Mouse (Mus musculus): ENCODE measurements around the gene Adamtsl5.
A peak's percentile ranks its signal among the peaks of the same experiment; 100 is the strongest.

Adamtsl5 gene

DNA sequence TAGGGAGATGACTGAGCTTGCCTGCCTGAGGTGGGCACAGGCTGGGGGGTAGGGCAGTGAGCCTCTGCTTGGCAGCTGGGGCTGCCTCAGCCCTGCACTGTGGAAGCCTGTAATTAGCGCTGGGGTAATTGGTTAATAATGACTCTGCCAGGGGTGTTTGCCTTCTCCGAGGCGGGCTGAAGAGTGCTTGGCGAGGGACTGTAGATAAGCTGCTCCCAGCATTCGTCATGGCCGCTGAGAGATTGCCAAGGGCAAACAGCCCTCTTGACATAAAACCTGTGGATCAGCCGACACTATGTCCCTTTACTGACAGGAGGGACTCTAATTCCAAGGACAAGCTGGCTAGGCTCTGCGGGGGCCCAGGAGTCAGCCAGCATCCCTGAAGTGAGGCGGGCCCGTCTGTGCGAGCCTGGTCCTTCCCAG, 31.8 kb downstream of the Adamtsl5 start:
- DNase-seq, result no peak

DNA sequence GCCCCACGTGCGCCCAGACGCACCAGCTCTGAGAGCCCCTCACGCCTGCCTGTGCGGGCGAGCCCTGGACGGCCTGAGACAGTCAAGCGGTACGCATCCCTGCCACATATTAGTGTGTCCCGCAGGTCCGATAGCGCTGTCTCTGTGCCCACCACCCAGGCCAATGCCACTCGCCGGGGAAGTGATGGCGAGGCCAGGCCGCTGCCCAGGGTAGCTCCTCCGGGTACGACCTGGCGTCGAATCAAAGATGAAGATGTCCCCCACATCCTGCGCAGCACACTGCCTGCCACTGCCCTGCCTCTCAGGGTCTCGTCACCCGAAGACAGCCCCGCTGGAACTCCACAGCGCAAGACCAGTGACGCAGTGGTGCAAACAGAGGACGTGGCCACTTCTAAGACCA, 32.9 kb downstream of the Adamtsl5 start:
- DNase-seq, result no peak

DNA sequence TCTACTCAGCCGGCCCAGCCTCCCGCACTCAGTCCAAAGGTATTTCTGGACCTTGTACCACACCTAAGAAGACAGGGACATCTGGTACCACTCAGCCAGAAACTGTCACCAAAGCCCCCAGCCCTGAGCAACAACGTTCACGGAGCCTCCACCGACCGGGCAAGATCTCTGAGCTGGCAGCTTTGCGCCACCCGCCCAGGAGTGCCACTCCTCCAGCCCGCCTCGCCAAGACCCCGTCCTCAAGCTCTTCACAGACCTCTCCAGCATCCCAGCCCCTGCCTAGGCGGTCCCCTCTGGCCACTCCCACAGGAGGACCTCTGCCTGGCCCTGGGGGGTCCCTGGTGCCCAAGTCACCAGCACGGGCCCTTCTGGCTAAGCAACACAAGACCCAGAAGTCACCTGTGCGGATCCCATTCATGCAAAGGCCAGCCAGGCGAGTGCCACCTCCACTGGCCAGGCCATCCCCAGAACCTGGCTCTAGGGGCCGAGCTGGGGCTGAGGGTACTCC, 33.7 kb downstream of the Adamtsl5 start:
- DNase-seq, result no peak

DNA sequence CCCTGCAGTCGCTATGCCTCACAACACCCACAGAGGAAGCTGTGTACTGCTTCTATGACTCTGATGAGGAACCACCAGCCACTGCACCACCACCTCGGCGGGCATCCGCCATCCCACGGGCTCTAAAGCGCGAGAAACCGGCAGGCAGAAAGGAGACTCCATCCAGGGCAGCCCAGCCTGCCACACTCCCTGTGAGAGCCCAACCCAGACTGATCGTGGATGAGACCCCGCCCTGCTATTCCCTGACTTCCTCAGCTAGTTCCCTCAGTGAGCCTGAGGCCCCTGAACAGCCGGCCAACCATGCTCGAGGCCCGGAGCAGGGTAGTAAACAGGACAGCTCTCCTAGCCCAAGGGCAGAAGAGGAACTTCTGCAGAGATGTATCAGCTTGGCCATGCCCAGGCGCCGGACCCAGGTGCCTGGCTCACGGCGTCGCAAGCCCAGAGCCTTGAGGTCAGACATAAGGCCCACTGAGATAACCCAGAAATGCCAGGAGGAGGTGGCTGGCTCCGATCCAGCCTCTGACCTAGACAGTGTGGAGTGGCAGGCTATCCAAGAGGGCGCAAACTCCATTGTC, 34.5 kb downstream of the Adamtsl5 start:
- peak; percentile 52 to 66 for DNase-seq

DNA sequence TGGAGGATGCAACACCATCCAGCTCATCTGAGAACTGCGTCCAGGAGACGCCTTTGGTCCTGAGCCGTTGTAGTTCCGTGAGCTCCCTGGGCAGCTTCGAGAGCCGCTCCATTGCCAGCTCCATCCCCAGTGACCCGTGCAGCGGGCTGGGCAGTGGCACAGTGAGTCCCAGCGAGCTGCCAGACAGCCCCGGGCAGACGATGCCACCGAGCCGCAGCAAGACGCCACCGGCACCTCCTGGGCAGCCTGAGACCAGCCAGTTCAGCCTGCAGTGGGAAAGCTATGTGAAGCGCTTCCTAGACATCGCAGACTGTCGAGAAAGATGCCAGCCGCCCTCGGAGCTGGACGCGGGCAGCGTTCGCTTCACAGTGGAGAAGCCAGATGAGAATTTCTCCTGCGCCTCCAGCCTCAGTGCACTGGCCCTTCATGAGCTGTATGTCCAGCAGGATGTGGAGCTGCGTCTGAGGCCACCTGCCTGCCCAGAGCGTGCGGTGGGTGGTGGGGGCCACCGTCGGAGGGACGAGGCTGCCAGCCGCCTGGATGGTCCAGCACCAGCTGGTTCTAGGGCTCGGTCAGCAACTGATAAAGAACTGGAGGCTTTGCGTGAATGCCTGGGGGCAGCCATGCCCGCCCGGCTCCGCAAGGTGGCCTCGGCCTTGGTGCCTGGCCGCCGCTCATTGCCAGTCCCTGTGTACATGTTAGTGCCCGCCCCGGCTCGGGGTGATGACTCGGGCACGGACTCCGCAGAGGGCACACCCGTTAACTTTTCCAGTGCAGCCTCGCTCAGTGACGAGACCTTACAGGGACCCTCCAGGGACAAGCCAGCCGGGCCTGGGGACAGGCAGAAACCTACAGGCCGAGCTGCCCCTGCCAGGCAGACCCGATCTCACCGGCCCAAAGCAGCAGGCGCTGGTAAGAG, 35.4 kb downstream of the Adamtsl5 start:
- no peak for DNase-seq

DNA sequence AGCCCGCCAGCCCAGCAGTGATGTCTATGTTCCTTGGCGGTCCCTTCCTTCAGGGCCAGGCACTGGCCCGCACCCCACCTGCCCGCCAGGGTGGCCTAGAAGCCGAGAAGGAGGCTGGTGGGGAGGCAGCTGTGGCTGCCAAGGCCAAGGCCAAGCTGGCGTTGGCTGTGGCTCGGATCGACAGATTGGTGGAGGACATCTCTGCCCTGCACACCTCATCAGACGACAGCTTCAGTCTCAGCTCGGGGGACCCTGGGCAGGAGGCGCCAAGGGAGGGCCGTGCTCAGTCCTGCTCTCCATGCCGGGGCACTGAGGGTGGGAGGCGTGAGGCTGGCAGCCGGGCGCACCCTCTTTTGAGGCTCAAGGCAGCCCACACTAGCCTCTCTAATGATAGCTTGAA, 36.7 kb downstream of the Adamtsl5 start:
- DNase-seq, result no peak

DNA sequence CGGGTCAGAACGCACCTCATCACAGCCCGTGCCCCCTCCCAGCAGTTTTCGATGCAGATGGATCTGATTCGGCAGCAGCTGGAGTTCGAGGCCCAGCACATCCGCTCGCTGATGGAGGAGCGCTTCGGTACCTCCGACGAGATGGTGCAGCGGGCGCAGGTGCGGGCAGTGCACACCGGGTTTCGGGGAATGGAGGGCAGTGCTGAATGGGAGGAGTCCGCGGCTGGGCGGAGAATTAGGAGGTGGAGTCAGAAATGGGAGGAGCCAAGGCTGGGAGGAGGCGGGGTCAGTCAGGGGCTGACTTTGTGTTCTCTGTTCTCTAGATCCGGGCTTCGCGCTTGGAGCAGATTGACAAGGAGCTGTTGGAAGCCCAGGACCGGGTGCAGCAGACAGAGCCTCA, 43.4 kb downstream of the Adamtsl5 start:
- DNase-seq, result peak; percentile 47 to 58

DNA sequence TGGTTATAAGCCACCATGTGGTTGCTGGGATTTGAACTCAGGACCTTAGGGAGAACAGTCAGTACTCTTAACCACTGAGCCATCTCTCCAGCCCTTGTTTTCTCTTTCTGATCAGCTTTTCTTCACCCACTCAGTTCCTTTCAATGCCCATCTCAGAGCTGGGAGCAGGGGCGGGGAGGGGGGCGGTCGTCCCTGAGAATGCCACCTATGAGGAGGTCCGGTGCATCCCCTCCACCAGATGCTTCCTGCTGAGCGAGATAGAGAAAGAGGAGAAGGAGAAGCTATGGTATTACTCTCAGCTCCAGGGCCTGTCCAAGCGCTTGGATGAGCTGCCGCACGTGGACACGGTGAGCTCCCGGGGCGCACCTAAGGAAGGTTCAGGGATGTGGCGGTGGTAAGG, 43.8 kb downstream of the Adamtsl5 start:
- DNase-seq, result no peak

DNA sequence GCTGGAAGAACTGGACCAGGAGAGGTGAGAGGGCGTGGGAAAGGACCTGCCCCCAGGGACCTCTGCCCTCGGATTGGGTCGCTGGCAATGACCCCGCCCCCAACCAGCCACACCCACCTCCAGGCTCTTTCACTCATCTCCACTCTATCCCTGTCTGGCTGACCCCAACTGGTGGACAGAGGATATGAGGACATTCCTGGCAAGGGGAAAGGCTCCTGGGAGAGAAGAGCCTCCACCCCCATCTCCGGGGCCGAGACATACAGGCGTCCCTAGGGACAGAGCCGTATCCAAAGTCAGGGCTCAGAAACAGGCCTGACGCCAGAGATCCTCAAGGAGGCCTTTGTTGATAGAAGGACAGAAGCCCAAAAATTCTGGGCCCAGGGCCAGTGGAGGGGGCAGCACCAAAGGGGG, 45.7 kb downstream of the Adamtsl5 start:
- DNase-seq, result no peak

DNA sequence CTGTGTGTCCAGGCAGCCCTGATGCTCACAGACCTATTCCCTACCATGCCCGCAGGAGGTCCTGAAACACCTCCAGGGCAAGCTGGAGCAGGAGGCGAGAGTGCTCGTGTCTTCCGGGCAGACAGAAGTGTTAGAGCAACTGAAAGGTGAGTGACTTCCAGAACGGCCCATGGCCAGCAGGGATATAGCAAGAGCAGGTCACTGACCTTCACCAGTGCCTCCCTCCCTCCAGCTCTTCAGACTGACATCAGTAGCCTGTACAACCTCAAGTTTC, 46.2 kb downstream of the Adamtsl5 start:
- DNase-seq, result no peak

DNA sequence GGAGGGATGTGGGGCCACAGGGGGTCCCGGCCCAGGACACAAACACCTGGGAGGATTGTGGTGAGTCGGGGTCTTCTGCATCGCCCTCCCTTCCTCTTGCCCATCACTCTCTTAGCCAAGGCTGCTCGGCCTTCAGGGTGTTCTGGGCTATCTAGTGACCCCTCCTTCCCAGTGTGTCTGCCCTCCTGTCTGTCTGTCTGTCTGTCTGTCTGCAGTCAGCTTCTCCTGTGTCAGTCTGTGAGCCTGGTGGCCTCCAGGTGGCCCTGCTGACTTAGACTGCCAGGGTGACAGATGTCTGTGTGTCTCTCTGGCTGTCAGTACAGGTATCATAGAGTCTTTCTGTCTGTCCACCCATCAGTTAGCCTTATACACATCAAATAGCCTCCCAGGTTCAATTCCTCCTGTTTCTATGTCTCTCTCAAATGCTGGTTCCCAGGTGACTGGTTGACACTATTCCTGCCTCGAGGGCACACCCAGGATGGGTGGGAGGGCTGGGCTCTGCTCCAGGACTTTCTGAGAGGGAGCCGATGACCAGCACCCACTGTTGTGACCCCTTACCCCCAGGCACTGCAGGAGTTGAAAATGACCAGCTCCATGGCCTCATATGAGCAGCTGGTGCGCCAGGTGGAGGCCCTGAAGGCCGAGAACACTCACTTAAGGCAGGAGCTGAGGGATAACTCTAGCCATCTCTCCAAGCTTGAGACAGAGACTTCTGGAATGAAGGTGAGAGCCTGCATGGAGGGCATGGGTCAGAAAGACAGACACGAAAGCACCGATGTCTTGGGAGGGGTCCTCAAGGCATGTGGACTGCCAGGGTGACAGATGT, 46.7 kb downstream of the Adamtsl5 start:
- no peak for DNase-seq

DNA sequence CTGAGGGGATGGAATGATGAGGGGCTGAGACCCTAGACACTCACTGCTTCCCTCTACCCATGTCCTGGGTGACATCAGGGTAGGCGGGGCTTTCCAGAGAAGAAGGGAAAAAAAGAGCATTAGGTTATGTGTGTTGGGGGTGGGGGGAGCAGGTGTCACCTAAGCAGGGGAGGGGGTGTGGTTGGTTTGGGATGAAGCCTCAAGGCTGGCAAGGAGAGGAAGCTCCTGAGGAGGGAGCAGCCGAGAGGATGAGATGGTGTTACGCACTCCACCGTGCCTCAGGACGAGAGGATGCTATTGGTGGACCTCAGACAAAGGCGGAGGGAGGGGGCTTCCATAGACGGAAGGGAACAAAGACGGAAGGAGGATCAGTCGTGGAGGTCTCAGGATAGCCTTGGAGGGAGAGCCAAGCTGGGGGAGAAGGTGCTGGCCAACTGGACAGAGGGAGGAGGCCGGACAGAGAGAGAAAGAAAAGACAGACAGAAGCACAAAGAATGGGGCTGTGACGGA, 47.5 kb downstream of the Adamtsl5 start:
- no peak for DNase-seq

DNA sequence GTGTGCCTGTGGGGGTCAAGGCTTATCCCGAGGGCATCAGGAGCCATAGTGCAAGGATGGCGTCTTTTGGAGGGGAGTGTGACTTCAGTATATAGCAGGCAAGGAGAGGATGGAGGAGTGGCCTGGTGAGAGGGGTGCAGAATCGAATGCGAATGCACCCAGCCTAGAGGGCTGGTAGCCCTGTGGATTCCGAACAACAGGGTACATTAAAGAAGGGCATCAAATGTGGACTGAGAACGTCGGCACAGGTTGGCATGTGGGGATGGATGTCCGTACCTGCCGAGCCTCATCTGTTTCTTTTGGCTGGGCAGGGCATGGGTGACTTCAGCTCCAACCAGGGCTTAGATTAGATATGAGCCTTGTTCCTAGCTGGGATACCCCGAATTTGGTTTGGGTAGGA, 48.4 kb downstream of the Adamtsl5 start:
- DNase-seq, result no peak

DNA sequence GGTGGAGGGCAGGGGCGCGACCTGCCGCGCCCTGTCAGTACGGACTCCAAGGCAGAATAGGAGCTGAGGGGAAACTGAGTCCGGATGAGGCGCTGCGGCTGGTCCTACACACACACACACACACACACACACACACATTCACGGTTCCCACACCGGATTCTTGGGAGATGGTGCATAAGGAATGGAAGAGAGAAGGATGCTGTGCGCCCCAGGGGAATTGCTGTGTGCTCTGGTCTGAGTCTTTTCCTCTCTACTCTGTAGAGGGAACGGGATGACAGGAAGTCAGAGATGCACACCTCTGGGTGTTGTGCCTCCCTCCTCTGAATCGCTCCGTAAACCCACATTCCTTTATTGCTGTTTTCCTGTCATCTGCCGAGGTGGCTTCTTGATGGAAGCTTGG, 48.9 kb downstream of the Adamtsl5 start:
- no peak for DNase-seq

DNA sequence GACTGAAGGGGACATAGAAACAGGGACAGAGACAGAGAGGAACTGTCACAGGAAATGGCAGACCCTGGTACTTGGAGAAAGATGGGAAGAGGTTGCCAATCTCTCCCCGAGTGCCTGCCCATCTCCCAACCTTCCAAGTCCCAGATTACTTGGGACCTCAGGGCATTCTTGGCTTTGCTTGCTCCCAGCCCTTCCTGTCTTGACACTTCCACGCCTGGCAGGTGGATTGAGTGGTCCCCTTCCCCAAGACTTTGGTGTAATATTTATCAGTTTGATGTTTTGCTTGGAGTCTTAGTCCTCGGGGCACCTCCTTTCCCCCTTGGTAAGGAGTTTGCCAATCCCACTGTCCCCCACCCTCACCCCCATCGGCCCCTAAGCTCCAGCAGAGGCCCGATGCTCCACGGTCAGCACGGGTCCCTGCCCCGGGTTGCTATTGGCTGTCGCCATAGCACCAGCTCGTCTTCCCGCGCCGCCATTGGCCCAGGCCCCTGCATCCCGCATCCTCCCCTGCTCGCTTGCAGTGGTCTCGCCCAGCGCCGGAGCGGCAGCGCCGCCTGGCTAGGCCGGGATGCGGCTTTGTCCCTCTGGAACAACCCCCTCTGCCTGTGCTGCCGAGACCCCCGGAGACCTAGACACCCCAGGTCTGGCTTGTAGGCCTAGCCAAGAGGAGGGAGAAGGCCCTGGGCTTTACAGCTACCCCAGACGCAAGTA, 49.5 kb downstream of the Adamtsl5 start:
- no peak for DNase-seq

DNA sequence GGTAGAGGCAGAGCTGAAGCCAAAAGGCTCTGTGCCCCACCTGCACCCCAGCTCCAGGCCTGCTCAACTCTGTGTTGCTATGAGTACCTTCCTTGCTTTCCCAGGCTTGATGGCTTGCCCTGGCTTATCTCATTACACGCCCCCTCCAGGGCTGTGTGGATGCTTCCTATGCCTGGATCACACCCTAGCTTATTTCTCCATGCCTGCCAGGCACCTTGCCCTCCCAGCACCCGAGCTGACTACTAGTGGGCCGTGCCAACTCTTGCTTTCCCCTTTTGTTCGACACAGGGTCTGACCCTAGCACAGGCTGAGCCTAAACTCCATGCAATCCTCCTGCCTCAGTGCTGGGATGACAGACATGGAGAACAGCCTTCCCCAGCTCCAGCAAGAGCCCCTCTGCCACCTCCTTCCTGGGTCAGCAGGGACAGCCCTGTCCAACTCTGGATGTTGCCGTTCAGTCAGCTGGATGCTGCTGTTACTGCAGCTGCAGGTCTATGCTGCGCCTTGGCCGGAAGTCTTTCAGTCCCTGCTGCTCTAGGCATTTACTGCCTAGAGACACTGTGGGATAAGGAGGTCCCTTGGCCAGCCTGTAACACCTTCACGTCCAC, 50.6 kb downstream of the Adamtsl5 start:
- DNase-seq, result no peak

DNA sequence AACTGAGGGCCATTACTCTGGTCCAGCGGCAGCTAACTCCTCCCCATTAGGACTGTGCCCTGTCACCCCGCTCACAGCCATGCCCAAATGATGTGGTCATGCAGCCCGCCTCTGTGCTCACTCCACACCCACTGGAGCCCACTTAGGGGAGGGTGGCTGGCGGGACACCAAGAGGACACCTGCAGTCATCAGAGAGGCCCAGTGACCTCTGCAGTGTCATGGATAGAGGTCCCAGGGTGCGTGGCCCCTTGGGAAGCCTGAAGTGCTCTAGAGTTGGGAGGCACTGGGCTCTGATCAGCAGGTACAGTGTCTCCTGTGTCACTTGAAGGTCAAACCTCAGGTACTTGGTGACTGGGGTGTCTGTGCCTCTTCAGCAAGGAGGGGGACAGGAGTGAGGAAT, 51.4 kb downstream of the Adamtsl5 start:
- DNase-seq, result no peak

DNA sequence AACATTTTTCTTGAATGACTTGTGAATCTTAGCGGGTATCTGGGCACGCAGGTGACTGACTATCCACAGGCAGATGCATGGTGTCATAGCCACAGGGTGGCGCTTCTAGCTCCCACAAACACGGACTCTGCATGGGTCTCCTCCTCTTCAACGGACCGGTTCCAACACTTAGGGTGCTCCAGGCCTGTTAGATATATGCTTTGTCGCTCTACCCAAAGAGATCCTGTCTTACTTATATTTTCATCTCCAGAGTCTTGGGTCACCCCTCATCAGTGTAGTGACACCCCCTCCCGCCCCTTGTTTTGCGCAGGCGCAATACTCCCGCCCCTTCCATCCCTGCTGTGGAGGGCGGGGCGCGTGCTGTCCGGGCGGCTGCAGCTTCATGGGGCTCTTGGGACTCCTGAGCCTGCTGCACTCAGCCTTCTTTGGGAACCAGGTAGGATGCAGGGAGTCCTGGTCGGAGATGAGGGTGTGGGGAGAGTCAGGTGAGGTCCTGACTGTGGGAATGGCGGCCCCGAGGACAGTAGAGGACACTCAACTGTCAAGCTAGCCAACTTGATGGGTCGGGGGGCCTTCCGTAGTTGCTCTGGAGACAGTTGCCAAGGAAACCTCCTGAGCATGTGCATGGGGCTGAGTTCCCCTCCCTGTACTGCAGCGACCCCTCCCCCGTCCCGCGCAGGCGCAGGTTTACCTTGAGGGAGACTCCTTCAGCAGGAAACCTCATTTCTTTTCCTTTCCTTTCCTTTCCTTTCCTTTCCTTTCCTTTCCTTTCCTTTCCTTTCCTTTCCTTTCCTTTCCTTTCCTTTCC, 52.4 kb downstream of the Adamtsl5 start, which contains the start of gene Apc2:
Apc2 (plus strand) TSS at position 360 of the 808 bp plus-strand sequence.
- peak; percentile 53 to 67 for DNase-seq

DNA sequence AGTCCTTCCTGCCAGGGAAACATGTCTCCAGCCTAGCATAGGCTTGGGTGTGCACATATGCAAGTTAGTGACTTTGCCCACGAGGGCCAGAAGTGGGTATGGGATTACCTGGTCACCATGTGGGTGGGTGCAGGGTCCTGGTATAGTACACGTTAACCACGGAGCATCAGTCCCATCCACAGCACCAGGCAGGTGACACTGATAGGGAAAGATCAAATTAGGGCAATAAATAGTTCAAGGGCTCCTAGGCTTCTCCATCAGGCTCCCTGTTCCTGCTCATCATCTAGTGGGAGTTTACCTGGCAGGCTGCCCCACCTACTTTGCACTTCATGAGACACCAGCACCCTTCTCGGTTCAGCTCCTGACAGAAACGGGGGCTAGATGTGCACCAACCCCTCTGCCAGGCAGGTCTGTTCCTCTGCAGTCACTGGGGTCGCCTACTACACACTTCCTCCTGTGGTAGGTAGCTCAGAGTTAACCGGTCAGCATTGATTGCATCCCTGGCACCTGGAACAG, 53.4 kb downstream of the Adamtsl5 start:
- DNase-seq, result no peak

DNA sequence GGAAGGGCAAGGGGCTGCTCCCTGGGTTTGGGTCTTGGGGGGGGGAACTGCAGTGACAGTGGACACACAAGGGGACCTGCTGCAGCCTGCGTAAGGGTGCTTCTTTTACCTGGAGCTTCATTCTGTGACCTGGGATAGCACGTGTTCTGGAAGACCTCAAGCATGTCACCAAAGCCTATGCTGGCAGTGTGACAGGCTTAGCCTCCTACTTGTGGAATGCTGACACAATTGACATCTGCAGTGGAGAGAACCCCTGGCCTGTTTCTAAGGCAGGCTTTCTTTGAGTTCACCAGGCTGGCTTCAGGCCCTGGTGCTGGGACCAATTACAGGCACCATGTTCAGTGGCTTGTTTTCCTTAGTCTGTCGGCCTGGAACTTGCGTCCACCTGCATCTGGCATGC, 53.9 kb downstream of the Adamtsl5 start:
- DNase-seq, result no peak

DNA sequence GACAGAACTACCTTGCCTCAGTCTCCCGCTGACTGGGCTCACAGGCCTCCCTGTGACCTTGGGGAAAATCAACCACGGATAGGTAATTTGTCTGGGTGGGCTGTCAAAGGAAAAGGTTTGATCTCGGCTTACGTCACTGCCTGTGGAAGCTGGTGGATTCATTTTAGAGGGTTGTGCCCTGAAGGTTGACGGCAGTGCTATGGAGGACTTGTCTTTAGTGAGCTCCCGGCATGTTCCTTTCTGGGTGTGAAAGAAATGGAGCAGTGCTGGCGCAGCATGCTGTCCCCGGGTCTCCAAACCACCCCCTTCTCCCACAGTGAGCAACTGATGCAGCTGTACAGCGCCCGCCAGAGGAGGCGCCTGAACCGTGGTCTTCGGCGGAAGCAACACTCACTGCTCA, 54.9 kb downstream of the Adamtsl5 start:
- DNase-seq, result no peak
